In genomic region chr7:16063490-16063889, GRCm38 (mm10) we compare ENCODE assay signal across 1 mouse cellular context.
TF ChIP-seq lines count a peak whose summit lies in the region.

No protein-coding gene starts in this region.

TF ChIP-seq in CH12.LX, 34 proteins besides CTCF, POLR2A, EP300 and RAD21:
- TF ChIP-seq SMC3 (IDR thresholded peaks at IDR 0.05; ENCODE audit: low read depth, low read length) = peak; percentile 77
- TF ChIP-seq POLR2AphosphoS2 (IDR thresholded peaks at IDR 0.05; ENCODE audit: low read depth, low read length) = no peak
